Mouse (Mus musculus): ENCODE data around the gene Spen. TPM values are rescaled to one million over a fixed set of nuclear protein-coding genes. Genes with fewer than 3 reads are reported as not detected.

The Spen gene
- total RNA-seq, 2 experiments from 2014 or later = 60.3 to 66.7 TPM

- peak in 1 of 2 experiments; percentile 63 for DNase-seq (ENCODE audit: low spot score in 2 of 2)
Measured at GRCm38 (mm10) chr4:141534947-141535680, 3.3 kb downstream of the Spen start.

- no peak for DNase-seq (ENCODE audit: low spot score in 2 of 2)
Measured at GRCm38 (mm10) chr4:141530979-141531378, 7.4 kb downstream of the Spen start.

GRCm38 (mm10) chr4:141528938-141529337 lies 9.5 kb downstream of the Spen start:
- DNase-seq (ENCODE audit: low spot score in 2 of 2) = no peak

GRCm38 (mm10) chr4:141526936-141527650 lies 11.3 kb downstream of the Spen start:
- no peak for DNase-seq (ENCODE audit: low spot score in 2 of 2)

GRCm38 (mm10) chr4:141525940-141526339 lies 12.5 kb downstream of the Spen start:
- no peak for DNase-seq (ENCODE audit: low spot score in 2 of 2)

GRCm38 (mm10) chr4:141524658-141525057 lies 13.7 kb downstream of the Spen start:
- DNase-seq (ENCODE audit: low spot score in 2 of 2) = no peak

GRCm38 (mm10) chr4:141523128-141523527 lies 15.3 kb downstream of the Spen start:
- no peak for DNase-seq (ENCODE audit: low spot score in 2 of 2)

GRCm38 (mm10) chr4:141518386-141518785 lies 20.0 kb downstream of the Spen start:
- DNase-seq (ENCODE audit: low spot score in 2 of 2) = no peak

GRCm38 (mm10) chr4:141514179-141514641 lies 24.2 kb downstream of the Spen start:
- no peak for DNase-seq (ENCODE audit: low spot score in 2 of 2)

- no peak for DNase-seq (ENCODE audit: low spot score in 2 of 2)
Measured at GRCm38 (mm10) chr4:141512145-141512544, 26.3 kb downstream of the Spen start.

- no peak for DNase-seq (ENCODE audit: low spot score in 2 of 2)
Measured at GRCm38 (mm10) chr4:141510457-141510856, 27.9 kb downstream of the Spen start.

- no peak for DNase-seq (ENCODE audit: low spot score in 2 of 2)
Measured at GRCm38 (mm10) chr4:141506893-141507292, 31.5 kb downstream of the Spen start.

GRCm38 (mm10) chr4:141506352-141506751 lies 32.0 kb downstream of the Spen start:
- DNase-seq (ENCODE audit: low spot score in 2 of 2) = peak; percentile 51 to 81

GRCm38 (mm10) chr4:141505810-141506209 lies 32.6 kb downstream of the Spen start:
- no peak for DNase-seq (ENCODE audit: low spot score in 2 of 2)

- no peak for DNase-seq (ENCODE audit: low spot score in 2 of 2)
Measured at GRCm38 (mm10) chr4:141504471-141504870, 33.9 kb downstream of the Spen start.

GRCm38 (mm10) chr4:141502723-141503122 lies 35.7 kb downstream of the Spen start:
- no peak for DNase-seq (ENCODE audit: low spot score in 2 of 2)

- peak in 1 of 2 experiments; percentile 53 for DNase-seq (ENCODE audit: low spot score in 2 of 2)
Measured at GRCm38 (mm10) chr4:141501058-141501457, 37.3 kb downstream of the Spen start.

- no peak for DNase-seq (ENCODE audit: low spot score in 2 of 2)
Measured at GRCm38 (mm10) chr4:141500637-141501036, 37.8 kb downstream of the Spen start.

- DNase-seq (ENCODE audit: low spot score in 2 of 2) = no peak
Measured at GRCm38 (mm10) chr4:141488670-141489069, 49.7 kb downstream of the Spen start.

- no peak for DNase-seq (ENCODE audit: low spot score in 2 of 2)
Measured at GRCm38 (mm10) chr4:141487581-141487980, 50.8 kb downstream of the Spen start.

- no peak for DNase-seq (ENCODE audit: low spot score in 2 of 2)
Measured at GRCm38 (mm10) chr4:141484071-141484470, 54.3 kb downstream of the Spen start.

GRCm38 (mm10) chr4:141479411-141479810 lies 59.0 kb downstream of the Spen start:
- no peak for DNase-seq (ENCODE audit: low spot score in 2 of 2)

Measured in layer of hippocampus, adult 18-20 months (tissue).